Mouse (Mus musculus) midbrain, postnatal 0 days (tissue): ENCODE measurements at regions not wholly inside any gene's neighbourhood (a gene's known extent, or its start where the extent isn't known, plus 50 kb on each side); places are given as distances from the start of the nearest gene placed in this dataset.

Source experiments
- ATAC-seq: fragments of 200-750 bp; cut with Nextera tagmentation; 2 replicates; pipeline ENCODE4 v1.8.0; 2017; ENCODE audit warnings: moderate number of reproducible peaks, mild to moderate bottlenecking, moderate TSS enrichment, moderate library complexity; ENCODE audit not compliant: low FRiP score
- DNase-seq: peaks from one replicate; pipeline ENCODE4 v3.0.0-alpha.2; 2015; ENCODE audit warnings: low spot score
- H3K27ac ChIP-seq: fragments of 300-500 bp; sonication (generic); 2 replicates; pipeline ENCODE4 v1.5.1; 2014; ENCODE audit warnings: low read depth, mild to moderate bottlenecking, low read length, mixed read lengths
- H3K27me3 ChIP-seq: fragments of 300-500 bp; sonication (generic); 2 replicates; pipeline ENCODE4 v1.6.1; 2014; ENCODE audit warnings: low read length, control low read depth, mixed read lengths; ENCODE audit not compliant: insufficient read depth
- H3K36me3 ChIP-seq: fragments of 300-500 bp; sonication (generic); 2 replicates; pipeline ENCODE4 v1.6.1; 2014; ENCODE audit warnings: low read length, control low read depth, mixed read lengths; ENCODE audit not compliant: insufficient read depth
- H3K4me1 ChIP-seq: fragments of 300-500 bp; sonication (generic); 2 replicates; pipeline ENCODE4 v1.6.1; 2014; ENCODE audit warnings: mild to moderate bottlenecking, control low read depth, antibody characterized with exemption, low read length, mixed read lengths; ENCODE audit not compliant: insufficient read depth
- H3K4me2 ChIP-seq: fragments of 300-500 bp; sonication (generic); 2 replicates; pipeline ENCODE4 v1.6.1; 2014; ENCODE audit warnings: low read depth, mild to moderate bottlenecking, low read length, mixed read lengths; ENCODE audit not compliant: poor library complexity, severe bottlenecking
- H3K4me3 ChIP-seq: fragments of 300-500 bp; sonication (generic); 2 replicates; pipeline ENCODE4 v1.5.1; 2014; ENCODE audit warnings: low read depth, mild to moderate bottlenecking, low read length, moderate library complexity
- H3K9ac ChIP-seq: fragments of 300-500 bp; sonication (generic); replicated peaks from 2 replicates; pipeline ENCODE4 v1.6.1; 2014; ENCODE audit warnings: mild to moderate bottlenecking, low read length, moderate library complexity, mixed read lengths; ENCODE audit not compliant: poor library complexity, severe bottlenecking
- H3K9me3 ChIP-seq: fragments of 300-500 bp; sonication (generic); 2 replicates; pipeline ENCODE4 v1.6.1; 2016; ENCODE audit warnings: low read length, control low read depth
- CTCF ChIP-seq: IDR thresholded peaks from 2 replicates; pipeline ENCODE4 v1.5.1; 2016; ENCODE audit warnings: antibody characterized with exemption, mild to moderate bottlenecking
- WGBS: fragments of 180-500 bp; shearing (Covaris S2); extraction: QIAGEN DNeasy Blood & Tissue Kit; methylation state at CpG from one replicate; pipeline ENCODE4 v1.1.7; 2014; 5-methylcytosine and 5-hydroxymethylcytosine counted together

DNA sequence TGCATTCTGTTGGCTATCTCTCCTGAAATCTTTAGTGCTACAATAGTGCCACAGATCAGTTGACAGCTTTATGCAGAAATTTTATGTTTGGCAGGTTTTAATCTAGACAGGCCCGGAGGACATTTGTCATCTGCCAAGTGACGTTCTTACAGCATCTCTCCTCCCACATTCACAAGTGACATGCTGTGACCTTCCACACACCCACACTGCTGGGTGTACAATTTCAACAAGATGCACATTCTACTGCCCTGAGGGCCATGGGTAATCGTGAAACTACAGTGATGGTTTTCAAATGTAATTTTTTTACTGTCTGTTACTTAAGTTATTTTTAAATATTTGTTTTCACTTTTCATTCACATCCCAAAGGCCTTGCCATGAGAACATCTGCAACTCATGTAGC, 639.2 kb upstream of the Gm11114 start:
- 58% methylated on average over 3 of the region's 3 CpGs for WGBS
- H3K4me2 ChIP-seq, result no peak overlapping the region
- H3K27me3 ChIP-seq, result no peaks in the 10 kb centered on the region
- H3K4me1 ChIP-seq, result no peaks in the 10 kb centered on the region
- no peak for ATAC-seq
- no peaks in the 10 kb centered on the region for H3K36me3 ChIP-seq
- H3K27ac ChIP-seq, result no peak overlapping the region
- TF ChIP-seq CTCF, result no peak
- H3K4me3 ChIP-seq, result no peak overlapping the region
- H3K9ac ChIP-seq, result no peak overlapping the region
- no peak for DNase-seq
- no peaks in the 10 kb centered on the region; the same call in 1 of the 2 replicates for H3K9me3 ChIP-seq

- WGBS, result 98% methylated on average over 1 of the region's 1 CpGs
- Histone ChIP-seq H3K27me3 (no peaks in the 10 kb centered on the region), H3K4me2 (no peak overlapping the region), H3K9ac (no peak overlapping the region), H3K4me3 (no peak overlapping the region), H3K27ac (no peak overlapping the region), H3K36me3 (no peaks in the 10 kb centered on the region), H3K9me3 (no peaks in the 10 kb centered on the region; the same call in 1 of the 2 replicates), H3K4me1 (no peaks in the 10 kb centered on the region)
- DNase-seq, result no peak
- no peak for TF ChIP-seq CTCF
- no peak for ATAC-seq
These were observed 634.2 kb upstream of the Gm11114 start for GRCm38 (mm10) chr9:84678416-84678815.

- DNase-seq (no peak), ATAC-seq (no peak)
- no peak overlapping the region for H3K27ac ChIP-seq
- TF ChIP-seq CTCF, result no peak
- H3K36me3 ChIP-seq, result no peaks in the 10 kb centered on the region
- H3K9me3 ChIP-seq, result no peaks in the 10 kb centered on the region
- H3K4me2 ChIP-seq, result no peak overlapping the region
- WGBS, result 90% methylated on average over 3 of the region's 3 CpGs
- H3K4me1 ChIP-seq, result no peaks in the 10 kb centered on the region
- H3K4me3 ChIP-seq, result no peak overlapping the region
- H3K27me3 ChIP-seq, result no peaks in the 10 kb centered on the region
- H3K9ac ChIP-seq, result no peak overlapping the region
These were observed 593.9 kb upstream of the Gm11114 start for GRCm38 (mm10) chr9:84718615-84719191.

- DNase-seq (no peak), ATAC-seq (no peak)
- TF ChIP-seq CTCF, result no peak
- H3K36me3 ChIP-seq, result no peaks in the 10 kb centered on the region
- H3K4me3 ChIP-seq, result no peak overlapping the region
- no peaks in the 10 kb centered on the region for H3K4me1 ChIP-seq
- no peak overlapping the region for H3K9ac ChIP-seq
- H3K27me3 ChIP-seq, result no peaks in the 10 kb centered on the region
- 87% methylated on average over 3 of the region's 3 CpGs for WGBS
- no peaks in the 10 kb centered on the region for H3K9me3 ChIP-seq
- no peak overlapping the region for H3K4me2 ChIP-seq
- H3K27ac ChIP-seq, result no peak overlapping the region
These were observed 593.2 kb upstream of the Gm11114 start for GRCm38 (mm10) chr9:84719396-84719795.

GRCm38 (mm10) chr9:84720454-84720853, 592.1 kb upstream of the Gm11114 start:
- Histone ChIP-seq H3K27me3 (no peaks in the 10 kb centered on the region), H3K4me3 (no peak overlapping the region), H3K4me1 (no peaks in the 10 kb centered on the region), H3K9ac (no peak overlapping the region), H3K4me2 (no peak overlapping the region), H3K36me3 (no peaks in the 10 kb centered on the region), H3K9me3 (no peaks in the 10 kb centered on the region), H3K27ac (no peak overlapping the region)
- ATAC-seq (no peak), DNase-seq (no peak)
- TF ChIP-seq CTCF, result no peak
- WGBS, result 90% methylated on average over 2 of the region's 2 CpGs

DNA sequence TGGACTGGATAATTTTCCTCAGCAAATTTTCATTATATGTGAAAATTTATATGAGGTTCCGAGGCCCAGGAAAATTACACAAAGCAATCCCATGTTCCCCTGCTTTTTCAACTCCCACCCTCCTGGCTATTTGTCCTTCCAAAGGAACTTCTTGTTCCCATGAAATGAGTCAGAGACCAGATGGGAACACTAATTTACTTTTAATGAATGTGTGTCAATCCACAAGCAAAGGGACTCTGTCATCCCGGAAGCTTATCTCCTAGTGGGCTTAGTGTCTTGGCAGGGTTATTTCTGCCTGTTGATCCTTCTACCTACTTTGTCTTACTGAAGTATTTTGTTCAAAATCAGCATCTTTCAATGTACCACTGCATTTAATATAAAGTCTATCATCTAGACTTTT, 573.3 kb upstream of the Gm11114 start:
- Histone ChIP-seq H3K36me3 (no peaks in the 10 kb centered on the region), H3K9me3 (no peaks in the 10 kb centered on the region), H3K4me1 (no peaks in the 10 kb centered on the region), H3K9ac (no peak overlapping the region), H3K27me3 (no peaks in the 10 kb centered on the region), H3K4me2 (no peak overlapping the region), H3K27ac (no peak overlapping the region), H3K4me3 (no peak overlapping the region)
- ATAC-seq (no peak), DNase-seq (no peak)
- 68% methylated on average over 2 of the region's 2 CpGs for WGBS
- TF ChIP-seq CTCF, result no peak
